Mouse (Mus musculus) G1E (cell line): Measurements from ENCODE around the gene Smim5.

Experiments
- CTCF ChIP-seq: IDR thresholded peaks from 2 replicates; pipeline ENCODE4 v1.5.1; 2012; ENCODE audit warnings: low read depth, low read length, inconsistent platforms, mixed read lengths
- GATA2 ChIP-seq: IDR thresholded peaks from 2 replicates; pipeline ENCODE4 v1.6.1; 2012; ENCODE audit warnings: low read depth, low read length, inconsistent platforms, borderline replicate concordance

DNA sequence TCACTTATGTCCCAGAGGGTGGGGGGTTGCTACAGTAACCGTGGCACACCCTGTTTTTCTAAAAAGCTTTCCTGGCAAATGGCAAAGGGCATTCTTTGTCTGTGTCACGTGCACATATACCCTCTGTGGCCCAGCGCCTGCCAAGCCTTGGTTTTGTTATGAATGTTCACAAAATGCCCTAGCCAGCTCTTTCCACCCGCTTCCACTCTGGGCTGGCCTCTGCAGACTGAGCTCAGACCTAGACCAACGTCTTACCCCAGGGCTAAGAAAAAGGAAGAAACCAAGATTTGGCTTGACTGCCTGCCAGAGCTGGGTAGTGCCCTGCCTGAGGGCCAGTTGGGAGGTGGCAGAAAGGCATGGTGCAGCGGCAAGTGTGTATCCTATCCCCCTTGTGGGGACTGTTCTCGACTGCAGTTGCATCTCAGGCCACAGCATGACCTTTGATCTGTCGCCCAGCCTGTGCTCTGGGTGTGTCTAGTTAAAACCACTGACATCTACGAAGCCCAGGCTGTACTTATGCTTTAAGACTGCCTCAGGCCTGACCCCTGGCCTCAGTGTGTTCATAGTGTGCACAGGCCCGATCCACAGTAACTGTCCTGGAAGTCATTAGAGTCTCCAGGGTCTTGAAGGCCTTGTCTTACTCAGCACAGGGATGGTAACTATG lies 55.6 kb downstream of the Smim5 start:
- TF ChIP-seq CTCF = no peak
- TF ChIP-seq GATA2 = no peak
